Mouse (Mus musculus) C2C12 (cell line): ENCODE results near the gene Smim8.

ENCODE experiments used
- CEBPB ChIP-seq: IDR thresholded peaks from one replicate; pipeline ENCODE4 v1.6.1; 2011; ENCODE audit warnings: low read depth, mild to moderate bottlenecking, control low read depth, moderate library complexity
- CTCF ChIP-seq: IDR thresholded peaks from one replicate; pipeline ENCODE4 v1.5.1; 2011; ENCODE audit not compliant: control insufficient read depth, insufficient read depth, insufficient read length
- FOSL1 ChIP-seq: IDR thresholded peaks from one replicate; pipeline ENCODE4 v1.8.0; 2011; ENCODE audit warnings: mild to moderate bottlenecking, low read length; ENCODE audit not compliant: poor library complexity, insufficient read depth, severe bottlenecking
- MAX ChIP-seq: IDR thresholded peaks from one replicate; pipeline ENCODE4 v1.6.1; 2011; ENCODE audit warnings: mild to moderate bottlenecking, control low read depth
- MYOD1 ChIP-seq: IDR thresholded peaks from one replicate; pipeline ENCODE4 v1.6.1; 2011; ENCODE audit warnings: low read depth; ENCODE audit not compliant: control insufficient read depth, insufficient read length
- MYOG ChIP-seq: IDR thresholded peaks from one replicate; pipeline ENCODE4 v1.6.1; 2011; ENCODE audit not compliant: control insufficient read depth, insufficient read length; ENCODE audit errors: extremely low read depth
- USF1 ChIP-seq: IDR thresholded peaks from one replicate; pipeline ENCODE4 v1.6.1; 2011; ENCODE audit warnings: low read depth, mild to moderate bottlenecking, control low read depth, moderate library complexity

GRCm38 (mm10) chr4:34798005-34798404 is 19.8 kb upstream of the Smim8 start:
- TF ChIP-seq CTCF, result no peak
- no peak for TF ChIP-seq MYOG
- no peak for TF ChIP-seq CEBPB
- TF ChIP-seq USF1, result no peak
- TF ChIP-seq MAX, result no peak
- TF ChIP-seq MYOD1, result no peak
- no peak for TF ChIP-seq FOSL1
